Mouse (Mus musculus) A20 (cell line): ENCODE data around the gene Vmn2r37.
"Not testable (repeated sequence)": the region's sequence is repeated elsewhere in the genome, so short reads cannot be mapped to it uniquely, and the experiment has no call there.

ENCODE experiments used
- DNase-seq: peaks from one replicate; pipeline ENCODE4 v3.0.0-alpha.2; 2011; ENCODE audit warnings: low read depth, low spot score

Vmn2r37 gene

GRCm38 (mm10) chr7:9223553-9223952, at the start of gene Vmn2r37:
Gene Vmn2r37 (minus strand): TSS chr7:9223653.
- not testable (repeated sequence) for DNase-seq
